Mouse (Mus musculus) retina, embryonic 14.5 days (tissue): ENCODE measurements around the gene Plod2.

ENCODE experiments used
- DNase-seq: peaks from one replicate; pipeline ENCODE4 v3.0.0-alpha.2; 2015; ENCODE audit warnings: low spot score

Gene Plod2

GRCm38 (mm10) chr9:92541977-92542561 lies at the start of gene Plod2:
Plod2 (plus strand) TSS chr9:92542223.
- peak; percentile 82 for DNase-seq

- peak; percentile 92 for DNase-seq
Measured at GRCm38 (mm10) chr9:92499710-92500410, 42.2 kb upstream of the Plod2 start.

- no peak for DNase-seq
Measured at GRCm38 (mm10) chr9:92504256-92504655, 37.8 kb upstream of the Plod2 start.

- DNase-seq = no peak
Measured at GRCm38 (mm10) chr9:92504889-92505288, 37.1 kb upstream of the Plod2 start.

GRCm38 (mm10) chr9:92511696-92512095 lies 30.3 kb upstream of the Plod2 start:
- no peak for DNase-seq

- DNase-seq = no peak
Measured at GRCm38 (mm10) chr9:92517036-92517435, 25.0 kb upstream of the Plod2 start.

- DNase-seq = no peak
Measured at GRCm38 (mm10) chr9:92520751-92521150, 21.3 kb upstream of the Plod2 start.

GRCm38 (mm10) chr9:92524506-92524905 lies 17.5 kb upstream of the Plod2 start:
- DNase-seq = no peak

- no peak for DNase-seq
Measured at GRCm38 (mm10) chr9:92530055-92530454, 12.0 kb upstream of the Plod2 start.

- DNase-seq = no peak
Measured at GRCm38 (mm10) chr9:92537735-92538134, 4.3 kb upstream of the Plod2 start.

GRCm38 (mm10) chr9:92538216-92538615 lies 3.8 kb upstream of the Plod2 start:
- no peak for DNase-seq

GRCm38 (mm10) chr9:92542591-92543416 lies 781 bp downstream of the Plod2 start:
- no peak for DNase-seq

- DNase-seq = no peak
Measured at GRCm38 (mm10) chr9:92544146-92544545, 2.1 kb downstream of the Plod2 start.

GRCm38 (mm10) chr9:92545021-92545420 lies 3.0 kb downstream of the Plod2 start:
- no peak for DNase-seq

GRCm38 (mm10) chr9:92546446-92546845 lies 4.4 kb downstream of the Plod2 start:
- no peak for DNase-seq

GRCm38 (mm10) chr9:92547106-92547505 lies 5.1 kb downstream of the Plod2 start:
- DNase-seq = no peak

GRCm38 (mm10) chr9:92547821-92548220 lies 5.8 kb downstream of the Plod2 start:
- DNase-seq = no peak

GRCm38 (mm10) chr9:92548603-92549002 lies 6.6 kb downstream of the Plod2 start:
- DNase-seq = no peak

- DNase-seq = no peak
Measured at GRCm38 (mm10) chr9:92549811-92550490, 7.9 kb downstream of the Plod2 start.

- no peak for DNase-seq
Measured at GRCm38 (mm10) chr9:92550981-92551380, 9.0 kb downstream of the Plod2 start.

- no peak for DNase-seq
Measured at GRCm38 (mm10) chr9:92551666-92552065, 9.6 kb downstream of the Plod2 start.

GRCm38 (mm10) chr9:92552691-92553090 lies 10.7 kb downstream of the Plod2 start:
- no peak for DNase-seq
